Mouse (Mus musculus) embryonic facial prominence, embryonic 14.5 days (tissue): ENCODE measurements at regions not wholly inside any gene's neighbourhood (a gene's known extent, or its start where the extent isn't known, plus 50 kb on each side); places are given as distances from the start of the nearest gene placed in this dataset.
A peak's percentile ranks its signal among the peaks of the same experiment; 100 is the strongest.

Experiments
- ATAC-seq: fragments of 200-750 bp; cut with Nextera tagmentation; 2 replicates; pipeline ENCODE4 v1.8.0; 2017; ENCODE audit warnings: low read depth, moderate number of reproducible peaks, moderate TSS enrichment
- DNase-seq: peaks from one replicate; pipeline ENCODE4 v3.0.0-alpha.2; 2015; ENCODE audit warnings: low spot score
- H3K27ac ChIP-seq: fragments of 300-500 bp; sonication (generic); replicated peaks from 2 replicates; pipeline ENCODE4 v1.5.1; 2014; ENCODE audit warnings: low read depth, mild to moderate bottlenecking, low read length, moderate library complexity
- H3K27me3 ChIP-seq: fragments of 300-500 bp; sonication (generic); replicated peaks from 2 replicates; pipeline ENCODE4 v1.6.1; 2014; ENCODE audit warnings: low read length; ENCODE audit not compliant: control insufficient read depth, insufficient read depth
- H3K36me3 ChIP-seq: fragments of 300-500 bp; sonication (generic); 2 replicates; pipeline ENCODE4 v1.6.1; 2014; ENCODE audit warnings: low read length, mixed read lengths; ENCODE audit not compliant: control insufficient read depth, insufficient read depth
- H3K4me1 ChIP-seq: fragments of 300-500 bp; sonication (generic); 2 replicates; pipeline ENCODE4 v1.6.1; 2014; ENCODE audit warnings: antibody characterized with exemption, low read length; ENCODE audit not compliant: control insufficient read depth, insufficient read depth
- H3K4me2 ChIP-seq: fragments of 300-500 bp; sonication (generic); 2 replicates; pipeline ENCODE4 v1.6.1; 2014; ENCODE audit warnings: low read depth, mild to moderate bottlenecking, low read length, moderate library complexity, mixed read lengths
- H3K4me3 ChIP-seq: fragments of 300-500 bp; sonication (generic); 2 replicates; pipeline ENCODE4 v1.5.1; 2014; ENCODE audit warnings: low read depth, mild to moderate bottlenecking, low read length
- H3K9ac ChIP-seq: fragments of 300-500 bp; sonication (generic); 2 replicates; pipeline ENCODE4 v1.6.1; 2014; ENCODE audit warnings: low read depth, mild to moderate bottlenecking, low read length, moderate library complexity, mixed read lengths
- H3K9me3 ChIP-seq: fragments of 300-500 bp; sonication (generic); 2 replicates; pipeline ENCODE4 v1.6.1; 2016; ENCODE audit warnings: low read length; ENCODE audit not compliant: control insufficient read depth
- WGBS: fragments of 180-500 bp; shearing (Covaris S2); extraction: QIAGEN DNeasy Blood & Tissue Kit; methylation state at CpG from one replicate; pipeline ENCODE4 v1.1.7; 2014; 5-methylcytosine and 5-hydroxymethylcytosine counted together

DNA sequence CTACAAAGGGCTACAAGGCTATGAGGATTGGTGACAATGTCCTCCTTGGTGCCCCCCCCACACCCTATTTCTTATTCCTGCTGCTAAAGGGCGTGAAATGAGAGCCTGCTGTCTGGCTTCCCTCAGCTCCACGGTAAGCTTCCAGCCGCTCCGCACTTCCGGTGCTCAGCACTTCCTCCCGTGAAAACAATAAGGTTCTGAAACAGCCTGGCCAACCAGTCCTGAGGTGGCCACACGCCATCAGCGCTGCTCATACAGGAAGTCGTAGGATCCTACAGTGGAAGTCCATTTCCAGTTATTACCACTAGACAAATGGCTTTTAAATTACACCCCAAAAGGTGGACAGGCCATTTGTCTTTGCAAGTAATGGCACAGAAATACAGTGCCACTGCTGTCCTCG is 188.8 kb upstream of the Six2 start:
- WGBS = 40% methylated on average over 10 of the region's 10 CpGs
- H3K27ac ChIP-seq = no peak overlapping the region
- no peaks in the 10 kb centered on the region for H3K36me3 ChIP-seq
- H3K27me3 ChIP-seq = no peaks in the 10 kb centered on the region
- DNase-seq (peak; percentile 59), ATAC-seq (no peak; the same call in 1 of the 2 replicates)
- no peak overlapping the region for H3K4me2 ChIP-seq
- H3K4me3 ChIP-seq = no peak overlapping the region
- no peaks in the 10 kb centered on the region for H3K9me3 ChIP-seq
- H3K9ac ChIP-seq = no peak overlapping the region
- peaks cover 31% of the 10 kb centered on the region for H3K4me1 ChIP-seq

DNA sequence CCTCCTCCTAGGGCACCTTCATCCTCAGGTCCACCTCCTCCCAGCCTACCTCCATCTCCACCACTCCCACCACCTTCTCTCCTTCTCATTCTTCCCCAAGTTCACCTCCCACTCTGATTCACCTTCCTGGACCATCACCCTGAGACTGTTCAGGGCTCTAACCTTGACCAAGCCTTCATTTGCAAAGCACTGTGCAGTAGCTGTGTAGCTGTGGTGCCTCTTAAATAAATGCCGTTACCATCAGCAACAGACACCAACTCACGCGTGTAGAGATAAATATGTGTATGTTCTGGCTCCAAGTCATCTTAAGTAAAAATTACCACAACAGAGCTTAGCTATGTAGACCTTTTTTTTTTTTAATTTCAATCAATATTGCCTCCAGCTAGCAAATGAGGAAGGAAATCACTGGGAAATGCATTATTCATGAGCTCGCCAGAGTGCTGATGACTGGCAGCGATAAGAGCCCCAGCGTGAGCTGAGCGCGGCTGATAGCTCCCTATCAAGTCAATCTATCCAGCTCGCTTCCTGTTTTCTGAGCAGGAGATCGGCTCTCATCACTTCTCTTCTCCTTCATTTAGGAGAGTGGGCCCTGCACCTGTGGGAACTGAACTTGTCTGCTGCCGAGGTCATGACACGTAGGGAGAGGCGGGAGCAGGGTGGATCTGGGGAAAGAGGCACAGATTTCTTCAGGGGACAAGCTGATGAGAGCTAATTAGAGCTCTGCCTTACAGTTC is 185.9 kb upstream of the Six2 start:
- Histone ChIP-seq H3K4me3 (no peak overlapping the region), H3K4me1 (peaks cover 44% of the 10 kb centered on the region), H3K4me2 (peak overlapping the region; percentile 31; the same call in 1 of the 2 replicates), H3K27me3 (no peaks in the 10 kb centered on the region), H3K9me3 (no peaks in the 10 kb centered on the region), H3K36me3 (no peaks in the 10 kb centered on the region), H3K9ac (no peak overlapping the region), H3K27ac (no peak overlapping the region)
- DNase-seq (no peak), ATAC-seq (no peak)
- 25% methylated on average over 13 of the region's 13 CpGs for WGBS

DNA sequence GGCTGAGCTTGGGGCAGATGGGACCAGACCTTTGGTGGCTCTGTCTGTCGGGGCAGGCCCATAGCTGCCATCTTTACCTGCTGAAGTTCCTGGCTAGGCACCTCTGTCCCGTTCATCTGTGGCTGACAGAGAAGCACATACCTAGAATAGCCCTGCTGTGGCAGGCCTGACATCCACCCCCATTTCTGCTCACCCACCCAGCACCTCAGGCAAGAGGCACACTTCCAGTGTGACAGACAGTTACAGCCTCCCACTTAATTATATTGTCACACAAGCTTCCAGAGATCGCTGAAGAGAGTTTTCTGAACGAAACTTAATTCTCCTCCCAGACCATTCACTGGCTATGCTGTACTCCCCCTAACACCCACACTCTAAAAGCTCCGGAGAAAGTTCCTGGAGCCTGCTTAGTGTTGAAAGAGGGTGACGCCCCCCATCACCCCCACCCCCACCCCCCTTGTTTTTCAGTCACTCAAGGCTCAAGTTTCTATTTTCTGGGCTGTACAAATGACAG is 184.9 kb upstream of the Six2 start:
- no peaks in the 10 kb centered on the region for H3K36me3 ChIP-seq
- H3K4me1 ChIP-seq = peaks cover 54% of the 10 kb centered on the region
- H3K4me3 ChIP-seq = no peak overlapping the region
- ATAC-seq (peak; percentile 42; the same call in 1 of the 2 replicates), DNase-seq (no peak)
- 32% methylated on average over 6 of the region's 6 CpGs for WGBS
- no peak overlapping the region for H3K4me2 ChIP-seq
- H3K9ac ChIP-seq = no peak overlapping the region
- H3K27ac ChIP-seq = no peak overlapping the region
- H3K27me3 ChIP-seq = no peaks in the 10 kb centered on the region
- no peaks in the 10 kb centered on the region for H3K9me3 ChIP-seq

DNA sequence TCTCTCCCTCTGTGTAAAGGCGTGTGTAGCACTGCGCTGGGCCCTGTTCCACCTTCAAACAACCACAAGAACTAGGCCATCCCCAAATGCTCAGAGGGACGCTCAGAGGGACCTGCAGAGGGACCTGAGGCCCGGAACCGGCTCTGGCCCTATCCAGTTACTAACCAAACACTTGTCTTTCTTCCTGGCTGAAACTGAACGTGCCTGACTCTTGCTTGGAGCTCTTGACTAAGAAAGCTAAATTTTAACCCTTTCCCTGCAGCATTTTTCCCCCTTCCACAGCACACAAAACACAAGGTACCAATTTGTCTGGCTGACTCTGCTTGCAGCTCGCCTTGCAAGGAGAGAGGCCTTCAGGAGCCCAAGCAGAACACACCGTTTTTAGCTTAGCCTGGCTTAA is 182.3 kb upstream of the Six2 start:
- ATAC-seq (peak; percentile 20; the same call in 1 of the 2 replicates), DNase-seq (peak; percentile 76)
- 24% methylated on average over 8 of the region's 8 CpGs for WGBS
- Histone ChIP-seq H3K27ac (peak overlapping the region; percentile 82), H3K27me3 (no peaks in the 10 kb centered on the region), H3K4me1 (peaks cover 50% of the 10 kb centered on the region), H3K36me3 (no peaks in the 10 kb centered on the region), H3K4me2 (no peak overlapping the region), H3K9ac (0 out of 2 replicates have a peak overlapping the region, but pooled peaks have one; percentile 28), H3K4me3 (no peak overlapping the region), H3K9me3 (no peaks in the 10 kb centered on the region)

DNA sequence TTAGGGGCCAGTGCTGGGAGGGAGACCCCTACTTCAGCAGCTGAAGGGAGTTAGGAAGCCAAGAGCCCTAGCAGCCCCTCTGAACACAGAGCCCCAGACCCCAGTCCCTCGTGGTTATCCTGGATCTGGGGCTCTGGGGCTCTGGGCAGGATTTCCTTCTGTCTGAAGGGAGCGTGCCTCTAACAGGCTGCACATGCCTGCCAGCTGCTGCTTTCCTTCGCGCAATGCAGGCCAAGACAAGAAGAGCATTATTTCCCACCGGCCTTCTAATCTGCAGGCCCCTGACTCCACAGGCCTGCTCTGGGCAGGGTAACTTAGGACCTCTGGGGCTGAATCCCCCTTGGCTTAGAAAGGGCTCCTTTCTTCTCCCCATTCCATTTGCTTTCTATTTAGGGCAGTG is 181.1 kb upstream of the Six2 start:
- H3K36me3 ChIP-seq = no peaks in the 10 kb centered on the region
- 15% methylated on average over 5 of the region's 5 CpGs for whole genome bisulfite sequencing
- peaks cover 49% of the 10 kb centered on the region for H3K4me1 ChIP-seq
- DNase-seq (peak; percentile 87), ATAC-seq (peak; percentile 31; the same call in 1 of the 2 replicates)
- no peak overlapping the region for H3K4me3 ChIP-seq
- H3K27ac ChIP-seq = peak overlapping the region; percentile 82
- no peaks in the 10 kb centered on the region for H3K27me3 ChIP-seq
- H3K9ac ChIP-seq = no peak overlapping the region
- no peaks in the 10 kb centered on the region for H3K9me3 ChIP-seq
- no peak overlapping the region for H3K4me2 ChIP-seq

DNA sequence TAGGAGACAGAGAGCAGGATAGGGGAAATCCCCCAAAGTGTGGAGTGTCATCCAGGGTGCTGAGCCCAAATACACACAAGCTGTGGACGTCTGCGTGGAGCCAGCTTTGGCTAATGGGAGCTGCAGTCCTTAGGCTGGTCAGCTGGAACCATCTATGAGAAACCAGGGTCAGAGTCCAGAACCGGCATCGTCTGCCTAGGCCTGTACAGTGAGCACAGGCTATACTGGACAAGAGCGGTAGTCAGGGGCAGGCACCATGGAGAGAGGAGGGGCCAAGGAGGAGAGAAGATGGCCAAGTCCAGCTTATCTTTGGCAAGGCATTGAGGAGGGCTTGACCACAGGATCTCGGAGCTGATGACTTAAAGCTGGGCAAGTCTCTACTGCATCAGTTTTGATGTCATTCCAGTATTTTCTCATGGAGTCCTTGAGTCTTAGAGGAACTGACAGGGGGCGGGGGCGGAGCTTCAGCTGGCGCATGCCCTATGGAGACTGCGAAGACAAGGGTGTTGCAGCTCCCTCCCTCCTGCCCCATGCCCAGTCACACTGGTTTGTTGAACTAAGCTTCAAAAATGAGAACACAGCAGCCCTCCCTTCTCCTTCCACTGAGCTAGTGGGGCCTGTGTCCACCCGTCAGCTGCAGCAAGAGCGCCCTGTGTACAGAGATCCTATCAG is 180.0 kb upstream of the Six2 start:
- H3K4me1 ChIP-seq = peaks cover 39% of the 10 kb centered on the region
- ATAC-seq (peak; percentile 64; the same call in 1 of the 2 replicates), DNase-seq (peak; percentile 60)
- no peaks in the 10 kb centered on the region for H3K9me3 ChIP-seq
- no peaks in the 10 kb centered on the region for H3K36me3 ChIP-seq
- 67% methylated on average over 12 of the region's 12 CpGs for WGBS
- H3K9ac ChIP-seq = no peak overlapping the region
- no peak overlapping the region for H3K4me2 ChIP-seq
- peak overlapping the region; percentile 82 for H3K27ac ChIP-seq
- H3K4me3 ChIP-seq = no peak overlapping the region
- H3K27me3 ChIP-seq = no peaks in the 10 kb centered on the region

DNA sequence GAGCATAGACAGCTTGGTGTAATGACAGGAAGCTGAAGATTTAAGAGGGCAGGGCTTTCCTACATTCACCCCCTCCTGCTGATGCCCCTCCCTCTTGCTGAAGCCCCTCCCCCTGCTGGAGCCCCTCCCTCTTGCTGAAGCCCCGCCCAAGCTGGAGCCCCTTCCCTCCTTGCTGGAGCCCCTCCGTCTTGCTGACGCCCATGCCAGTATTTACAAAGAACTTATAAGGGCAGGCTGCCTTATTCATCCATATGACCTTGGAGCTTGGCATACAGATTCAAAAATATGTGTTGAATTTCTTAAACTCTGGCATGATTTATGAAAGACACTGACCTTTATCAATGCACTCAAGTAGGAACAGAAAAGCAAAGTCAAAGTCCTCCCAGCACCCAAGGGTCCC is 178.5 kb upstream of the Six2 start:
- Histone ChIP-seq H3K9ac (no peak overlapping the region), H3K27me3 (no peaks in the 10 kb centered on the region), H3K4me3 (no peak overlapping the region), H3K4me1 (peaks cover 39% of the 10 kb centered on the region), H3K9me3 (no peaks in the 10 kb centered on the region), H3K4me2 (no peak overlapping the region), H3K27ac (no peak overlapping the region), H3K36me3 (no peaks in the 10 kb centered on the region)
- 82% methylated on average over 3 of the region's 3 CpGs for WGBS
- ATAC-seq = no peak
- DNase-seq = no peak

DNA sequence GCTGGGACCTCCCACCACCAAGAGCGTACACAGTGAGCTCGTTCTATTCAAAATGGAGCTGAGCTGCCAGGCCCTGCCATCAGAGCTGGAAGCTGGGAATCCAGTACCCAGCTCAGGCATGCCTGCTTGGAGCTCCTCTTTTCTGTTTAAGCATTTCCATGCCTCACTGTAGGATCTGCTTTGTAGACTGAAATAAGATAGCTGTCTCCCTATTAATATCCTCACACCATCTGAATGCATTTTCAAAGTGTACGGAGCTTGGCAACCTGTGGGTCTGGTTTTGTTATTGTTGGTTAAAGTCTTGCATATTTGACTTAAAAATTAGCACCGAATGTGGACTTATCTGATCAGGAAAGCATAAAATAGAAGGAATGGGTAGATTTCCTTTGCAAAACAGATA is 177.9 kb upstream of the Six2 start:
- no peaks in the 10 kb centered on the region for H3K9me3 ChIP-seq
- H3K9ac ChIP-seq = no peak overlapping the region
- peaks cover 34% of the 10 kb centered on the region for H3K4me1 ChIP-seq
- DNase-seq = no peak
- H3K27me3 ChIP-seq = no peaks in the 10 kb centered on the region
- no peak overlapping the region for H3K4me2 ChIP-seq
- no peak for ATAC-seq
- H3K36me3 ChIP-seq = no peaks in the 10 kb centered on the region
- WGBS = 77% methylated on average over 4 of the region's 4 CpGs
- no peak overlapping the region for H3K4me3 ChIP-seq
- no peak overlapping the region for H3K27ac ChIP-seq
